Mouse (Mus musculus) ES-CJ7 (cell line): ENCODE data around the gene Rcor3.

ENCODE experiments used
- DNase-seq: peaks from one replicate; pipeline ENCODE4 v3.0.0; 2011; ENCODE audit warnings: low read depth, low spot score

The Rcor3 gene

DNA sequence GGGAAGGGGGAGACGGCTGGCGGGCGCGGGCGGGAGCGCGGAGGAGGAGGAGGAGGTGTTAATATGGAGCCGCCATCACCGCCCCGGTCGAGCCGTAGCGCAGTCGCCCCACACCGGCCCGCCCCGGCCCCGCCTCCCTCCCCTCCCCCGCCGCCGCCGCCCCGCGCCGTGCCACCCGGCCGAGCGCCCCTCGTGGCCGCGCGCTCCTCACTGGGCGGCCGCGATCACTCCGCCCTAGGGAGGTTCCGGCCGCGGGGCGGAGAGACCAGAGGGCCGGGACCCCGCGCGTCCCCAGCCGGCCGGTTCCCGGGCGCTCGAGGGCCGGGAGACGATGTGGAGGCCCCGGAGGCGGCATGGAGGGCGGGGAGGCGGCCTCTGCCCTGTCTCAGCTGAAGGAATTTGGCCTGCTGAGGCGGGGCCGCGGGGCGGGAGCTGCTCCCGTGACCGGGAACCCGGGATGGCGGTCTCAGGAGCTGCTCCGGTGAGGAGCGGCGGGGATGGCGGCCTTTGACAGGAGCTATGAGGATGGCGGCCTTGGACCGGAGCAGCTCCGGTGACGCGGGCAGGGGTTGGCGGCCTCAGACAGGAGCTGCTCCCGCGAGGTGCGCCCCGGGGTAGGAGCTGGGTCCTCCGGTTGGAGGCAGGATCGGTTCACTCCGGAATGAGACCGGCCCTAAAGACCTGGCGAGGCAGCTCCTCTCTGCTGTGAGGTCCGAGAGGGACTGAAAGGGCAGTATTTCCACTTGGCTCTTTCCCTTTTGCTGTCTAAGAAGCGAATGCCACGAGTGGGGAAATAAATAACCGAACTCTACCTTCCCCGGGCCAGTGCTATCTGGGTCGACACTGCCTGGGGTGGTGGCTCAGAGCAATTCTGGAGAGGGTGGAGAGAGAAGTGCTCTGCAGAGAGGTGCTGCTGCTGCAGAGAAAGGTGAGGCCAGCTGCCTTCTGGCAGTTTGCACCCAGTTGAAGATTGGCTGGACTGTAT is at the start of gene Rcor3:
TSS of gene Rcor3 (minus strand) at position 137 of the 985 bp plus-strand sequence.
- DNase-seq: peak; percentile 55

- DNase-seq: no peak
These were observed 43.9 kb upstream of the Rcor3 start for GRCm38 (mm10) chr1:192181696-192182257.

DNA sequence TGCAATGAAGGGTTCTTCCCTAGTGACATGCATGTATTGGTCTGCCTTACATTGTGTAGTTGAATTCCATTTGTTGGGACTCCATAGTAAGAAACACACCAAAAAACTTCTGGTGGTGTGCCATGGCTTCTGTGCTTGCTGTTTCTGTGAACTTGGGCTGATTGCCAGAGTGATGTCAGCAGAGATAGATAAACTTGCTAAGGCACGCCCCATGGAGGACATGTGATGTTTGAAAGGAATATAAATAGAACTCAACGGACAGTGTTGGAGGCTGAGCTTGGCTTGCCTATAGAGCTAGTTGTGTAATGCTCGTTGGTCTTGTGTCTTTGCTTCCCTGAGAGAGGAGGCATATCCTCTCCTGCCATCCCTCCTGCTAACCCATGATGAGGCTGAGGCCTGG is 42.0 kb upstream of the Rcor3 start:
- DNase-seq: no peak

DNA sequence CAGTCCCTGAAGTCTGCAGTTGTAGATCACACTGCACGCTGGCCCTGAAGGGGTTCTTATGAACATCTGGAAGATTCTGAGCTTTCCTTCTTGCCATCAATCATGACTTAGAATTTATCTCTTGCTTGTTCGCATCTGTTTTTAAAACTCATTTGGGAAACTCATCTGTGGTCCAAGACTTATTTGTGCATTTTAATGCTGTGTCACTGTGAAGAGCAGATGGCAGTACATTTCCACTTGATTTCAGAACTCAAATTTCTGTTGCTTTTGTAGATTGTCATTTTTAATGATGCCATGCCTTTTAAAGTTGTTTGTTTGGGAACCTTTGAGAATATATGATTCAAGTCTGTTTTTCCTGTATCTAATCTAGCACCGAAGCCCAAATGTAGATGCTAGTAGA is 33.6 kb upstream of the Rcor3 start:
- DNase-seq: no peak

DNA sequence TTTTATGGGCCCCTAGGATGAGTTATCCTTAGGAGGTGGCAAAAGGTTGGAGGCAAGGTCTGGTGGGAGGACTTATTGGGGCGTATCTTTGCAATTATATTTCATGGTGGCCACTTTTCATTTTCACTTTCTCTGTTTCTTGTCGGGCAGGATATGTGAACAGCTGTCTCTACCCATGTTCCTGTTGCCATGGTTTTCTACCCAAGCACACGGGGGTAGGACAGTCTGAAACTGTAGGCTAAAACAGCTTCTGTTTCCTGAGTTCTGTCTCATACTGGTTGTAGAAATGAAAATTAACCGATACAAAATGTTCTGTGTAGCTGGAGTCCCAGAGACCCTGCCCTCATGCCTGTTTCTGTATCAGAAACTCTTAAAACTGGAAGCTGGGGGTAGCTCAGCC is 13.3 kb upstream of the Rcor3 start:
- no peak for DNase-seq

- no peak for DNase-seq
These were observed 2.5 kb upstream of the Rcor3 start for GRCm38 (mm10) chr1:192140313-192140712.

- peak; percentile 23 for DNase-seq
These were observed 454 bp downstream of the Rcor3 start for GRCm38 (mm10) chr1:192137291-192137925.

- peak; percentile 88 for DNase-seq
These were observed 1.1 kb downstream of the Rcor3 start for GRCm38 (mm10) chr1:192136561-192137290.

DNA sequence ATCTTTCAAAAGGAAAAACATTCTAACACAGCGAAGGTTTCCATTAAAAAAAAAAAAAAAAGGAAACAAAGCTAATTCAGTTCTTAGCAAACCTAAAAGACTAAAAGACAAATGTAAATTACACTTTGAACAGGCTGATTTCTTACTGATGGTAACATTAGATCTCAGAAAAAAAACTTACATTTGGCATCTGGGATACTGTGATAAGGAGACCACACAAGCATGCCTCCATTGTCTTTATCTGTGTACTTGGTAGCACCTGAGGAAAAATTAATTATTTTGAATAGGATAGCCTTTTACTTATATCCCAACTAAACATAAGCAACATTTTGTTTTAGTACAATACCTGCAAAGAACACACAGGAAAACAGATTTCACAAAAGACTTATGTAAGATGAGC is 7.7 kb downstream of the Rcor3 start:
- no peak for DNase-seq

- no peak for DNase-seq
These were observed 9.5 kb downstream of the Rcor3 start for GRCm38 (mm10) chr1:192128343-192128742.

DNA sequence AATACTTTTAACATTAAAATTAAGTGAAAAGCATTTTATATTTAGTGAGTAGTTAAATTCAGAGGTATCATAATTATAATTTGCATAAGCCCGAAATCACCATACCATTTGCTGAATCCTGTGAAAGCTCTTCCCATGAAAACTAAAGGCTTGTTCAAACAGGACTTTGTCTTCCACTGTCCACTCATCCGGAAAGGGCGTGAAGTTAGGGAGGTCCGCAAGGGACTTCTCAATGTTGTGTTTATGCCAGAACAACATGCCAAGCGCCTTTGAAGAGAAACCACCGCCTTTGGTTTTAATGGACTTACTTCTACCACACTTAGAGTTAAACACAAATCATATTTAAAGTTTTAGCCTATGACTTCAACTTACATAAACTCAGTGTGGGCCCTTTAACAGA is 12.1 kb downstream of the Rcor3 start:
- DNase-seq: no peak

- no peak for DNase-seq
These were observed 21.6 kb downstream of the Rcor3 start for GRCm38 (mm10) chr1:192116262-192116661.

DNA sequence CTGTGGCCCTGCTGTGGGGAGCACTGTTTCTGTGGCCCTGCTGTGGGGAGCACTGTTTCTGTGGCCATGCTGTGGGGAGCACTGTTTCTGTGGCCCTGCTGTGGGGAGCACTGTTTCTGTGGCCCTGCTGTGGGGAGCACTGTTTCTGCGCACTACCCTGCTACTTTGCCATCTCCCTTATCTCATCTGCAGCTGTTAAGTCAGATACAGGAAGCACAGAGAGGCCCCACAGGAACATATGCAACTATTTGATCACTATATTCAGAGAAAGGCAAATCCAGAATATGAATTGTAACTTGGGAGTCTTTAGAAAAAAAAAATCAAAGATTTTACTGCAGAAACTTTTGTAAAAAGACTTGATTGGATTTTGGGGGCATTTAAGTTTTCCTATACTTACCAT is 22.5 kb downstream of the Rcor3 start:
- no peak for DNase-seq

- no peak for DNase-seq
These were observed 28.7 kb downstream of the Rcor3 start for GRCm38 (mm10) chr1:192109169-192109568.

GRCm38 (mm10) chr1:192107352-192107751 is 30.5 kb downstream of the Rcor3 start:
- DNase-seq: peak; percentile 71

DNA sequence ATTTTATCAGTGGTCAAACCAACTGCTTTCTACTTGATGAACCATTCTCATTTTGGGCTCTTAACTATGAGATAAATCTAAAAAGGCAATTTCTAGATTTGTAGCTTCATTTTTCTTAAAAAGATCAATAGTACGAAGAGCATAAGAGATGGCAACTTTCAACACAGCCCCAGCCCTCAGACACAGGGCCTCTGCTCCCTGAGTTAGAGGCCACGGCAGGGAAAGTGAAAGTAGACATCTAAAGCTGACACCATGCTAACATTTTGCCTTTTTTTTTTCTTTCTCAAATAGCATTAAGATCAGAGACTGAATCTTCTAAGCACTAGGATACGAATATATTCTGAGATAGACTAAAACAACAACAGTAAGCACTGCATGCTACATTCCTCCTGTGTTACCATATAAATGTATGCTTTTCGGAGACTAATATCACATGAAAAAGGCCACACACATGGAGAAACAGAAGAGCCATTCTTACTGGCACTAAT is 31.9 kb downstream of the Rcor3 start:
- DNase-seq: no peak

DNA sequence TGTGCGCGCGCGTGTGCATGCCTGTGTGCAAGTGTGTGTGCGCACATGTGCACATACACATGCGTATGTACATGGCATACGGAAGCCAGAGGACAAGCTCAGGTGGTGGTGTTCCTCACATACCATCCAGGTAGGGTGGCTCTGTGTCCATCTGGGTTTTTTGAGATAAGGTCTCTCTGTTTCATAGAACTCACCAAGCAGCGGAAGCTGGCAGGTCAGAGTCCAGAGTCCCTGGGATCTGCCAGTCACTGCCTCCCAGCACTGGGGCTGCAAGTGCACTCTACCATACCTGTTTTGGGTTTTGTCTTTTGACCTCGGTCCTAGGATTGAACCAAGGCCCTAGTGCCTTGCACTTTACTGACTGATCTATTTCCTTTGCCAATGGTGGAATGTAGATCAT is 33.8 kb downstream of the Rcor3 start:
- DNase-seq: no peak

DNA sequence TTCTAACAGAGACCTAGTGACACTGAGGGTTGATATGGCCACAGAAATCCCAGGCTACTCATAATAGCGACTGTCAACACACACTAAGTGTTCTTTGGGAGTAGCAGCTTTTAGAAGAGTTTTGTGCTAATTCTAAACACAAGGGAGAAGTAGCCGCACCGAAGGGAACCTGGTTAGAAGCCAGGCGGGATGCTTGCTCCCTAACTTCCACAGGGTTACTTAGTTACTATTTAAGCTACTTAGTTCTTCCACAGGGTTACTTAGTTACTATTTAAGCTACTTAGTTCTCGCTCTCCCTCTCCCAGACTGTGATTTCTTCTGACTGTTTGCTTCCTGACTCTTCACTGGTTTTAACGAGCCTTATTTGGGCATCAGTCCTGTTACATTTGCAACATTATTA is 34.7 kb downstream of the Rcor3 start:
- no peak for DNase-seq

DNA sequence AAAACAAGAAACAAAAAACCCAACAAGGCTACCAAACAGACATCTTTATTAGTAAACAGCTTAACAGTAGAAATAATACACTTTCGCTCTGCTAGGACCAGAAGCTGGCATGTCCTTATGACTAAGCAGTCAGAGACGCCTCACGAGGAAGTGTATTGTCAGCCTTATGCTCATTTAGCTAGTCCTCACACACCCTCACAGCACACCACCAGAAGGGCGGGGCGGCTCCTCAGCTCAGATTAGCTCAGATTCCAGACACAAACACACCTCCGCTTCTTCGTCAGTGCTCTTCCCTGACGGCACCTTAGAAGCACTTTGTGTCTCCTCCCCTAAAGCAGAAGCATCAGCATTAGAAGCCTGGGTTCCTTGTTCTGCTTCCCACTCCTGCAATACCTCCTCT is 36.5 kb downstream of the Rcor3 start:
- DNase-seq: peak; percentile 57

GRCm38 (mm10) chr1:192100742-192101141 is 37.1 kb downstream of the Rcor3 start:
- peak; percentile 18 for DNase-seq

- no peak for DNase-seq
These were observed 42.2 kb downstream of the Rcor3 start for GRCm38 (mm10) chr1:192095626-192096025.
